Comparison of ENCODE assay signal across 8 mouse cellular contexts in genomic region chr4:149103875-149104561, GRCm38 (mm10). TPM values are rescaled to one million over a fixed set of nuclear protein-coding genes. Genes with fewer than 3 reads are reported as not detected.
DNase-seq lines count a peak whose midpoint lies in the region; ATAC-seq lines count a peak whose summit lies in the region.

Gene Dffa (plus strand): TSS chr4:149104146.

- peak; percentile 78 for ATAC-seq in heart, embryonic 14.5 days (ENCODE audit: insufficient number of reproducible peaks, insufficient read depth, low FRiP score, low read depth)
- peak; percentile 78 for ATAC-seq in liver, embryonic 13.5 days (ENCODE audit: low read depth)
- ATAC-seq in stomach, embryonic 16.5 days (ENCODE audit: insufficient read depth, low FRiP score) = peak; percentile 85

- peaks cover 25% of the 10 kb centered on the region for H3K36me3 ChIP-seq in heart, embryonic 14.5 days (ENCODE audit: control insufficient read depth, insufficient read depth, low read length)
- peaks cover 30% of the 10 kb centered on the region for H3K36me3 ChIP-seq in liver, embryonic 13.5 days
- H3K36me3 ChIP-seq in stomach, embryonic 16.5 days (ENCODE audit: control insufficient read depth, insufficient read depth, low read length) = no peaks in the 10 kb centered on the region

- H3K27ac ChIP-seq in brown adipose tissue, adult 24 weeks (replicated peaks; ENCODE audit: low read depth, low read length) = peak within 1 kb of the TSS; percentile 23; the same call in 1 of the 2 replicates
- H3K27ac ChIP-seq in heart, embryonic 14.5 days (replicated peaks in 1 of 2; ENCODE audit: control insufficient read depth in 1 of 2, insufficient read depth in 1 of 2, low read depth in 2 of 2, low read length in 2 of 2) = peak within 1 kb of the TSS in 1 of 2 experiments; percentile 33; a peak in 1 of 4 replicates
- no peak within 1 kb of the TSS for H3K27ac ChIP-seq in liver, embryonic 13.5 days
- peak within 1 kb of the TSS; percentile 40; the same call in 1 of the 2 replicates for H3K27ac ChIP-seq in stomach, embryonic 16.5 days (ENCODE audit: low read length)

- under 1% methylated on average over 35 of the region's 35 CpGs for WGBS in heart, embryonic 14.5 days
- 1% methylated on average over 35 of the region's 35 CpGs for WGBS in liver, embryonic 13.5 days (ENCODE audit: insufficient replicate concordance)
- WGBS in stomach, embryonic 16.5 days = under 1% methylated on average over 35 of the region's 35 CpGs

- peak within 1 kb of the TSS; percentile 96 for H3K4me3 ChIP-seq in brown adipose tissue, adult 24 weeks (ENCODE audit: insufficient read depth, low read depth, low read length)
- H3K4me3 ChIP-seq in heart, embryonic 14.5 days (ENCODE audit: control insufficient read depth in 1 of 2, insufficient read depth in 1 of 2, low read depth in 1 of 2, low read length in 2 of 2) = peak within 1 kb of the TSS; percentile 74 to 93
- peak within 1 kb of the TSS; percentile 84 for H3K4me3 ChIP-seq in liver, embryonic 13.5 days (replicated peaks)
- H3K4me3 ChIP-seq in stomach, embryonic 16.5 days (replicated peaks; ENCODE audit: low read length) = peak within 1 kb of the TSS; percentile 96

- no peaks in the 10 kb centered on the region for H3K9me3 ChIP-seq in heart, embryonic 14.5 days (ENCODE audit: control insufficient read depth, low read length)
- no peaks in the 10 kb centered on the region for H3K9me3 ChIP-seq in liver, embryonic 13.5 days (replicated peaks)
- no peaks in the 10 kb centered on the region for H3K9me3 ChIP-seq in stomach, embryonic 16.5 days (replicated peaks; ENCODE audit: control insufficient read depth, low read length)

- no peaks in the 10 kb centered on the region for H3K27me3 ChIP-seq in heart, embryonic 14.5 days (ENCODE audit: control insufficient read depth, insufficient read depth, low read length)
- H3K27me3 ChIP-seq in liver, embryonic 13.5 days = no peaks in the 10 kb centered on the region
- H3K27me3 ChIP-seq in stomach, embryonic 16.5 days (ENCODE audit: control insufficient read depth, insufficient read depth, low read length) = no peaks in the 10 kb centered on the region

- H3K4me2 ChIP-seq in heart, embryonic 14.5 days (ENCODE audit: low read length) = peak within 1 kb of the TSS; percentile 95
- H3K4me2 ChIP-seq in liver, embryonic 13.5 days = peak within 1 kb of the TSS; percentile 93
- H3K4me2 ChIP-seq in stomach, embryonic 16.5 days (ENCODE audit: low read depth, low read length) = peak within 1 kb of the TSS; percentile 72

- peaks cover 3% of the 10 kb centered on the region; the same call in 1 of the 2 replicates for H3K4me1 ChIP-seq in brown adipose tissue, adult 24 weeks (ENCODE audit: control insufficient read depth, insufficient read depth, insufficient read length, low read length)
- H3K4me1 ChIP-seq in heart, embryonic 14.5 days (ENCODE audit: control insufficient read depth in 2 of 2, insufficient read depth in 2 of 2, low read length in 2 of 2) = peaks cover 0 to 13% of the 10 kb centered on the region in 2 experiments; a peak in 3 of 4 replicates
- H3K4me1 ChIP-seq in liver, embryonic 13.5 days (replicated peaks) = peaks cover 17% of the 10 kb centered on the region
- H3K4me1 ChIP-seq in stomach, embryonic 16.5 days (ENCODE audit: control insufficient read depth, insufficient read depth, low read length) = peaks cover 3% of the 10 kb centered on the region; the same call in 1 of the 2 replicates

- peak within 1 kb of the TSS; percentile 91 for H3K9ac ChIP-seq in heart, embryonic 14.5 days (ENCODE audit: low read length)
- H3K9ac ChIP-seq in liver, embryonic 13.5 days = peak within 1 kb of the TSS; percentile 84
- H3K9ac ChIP-seq in stomach, embryonic 16.5 days (ENCODE audit: low read length) = peak within 1 kb of the TSS; percentile 83

- peak; percentile 91 for DNase-seq in CD4-positive, CD25-positive, alpha-beta regulatory T cell, adult 2 months (ENCODE audit: low read depth, low spot score)
- peak; percentile 70 for DNase-seq in fibroblast of lung, adult 2 months (ENCODE audit: low read depth)
- peak; percentile 94 for DNase-seq in kidney, postnatal 14 days
- DNase-seq in liver, embryonic 13.5 days = peak; percentile 83
- DNase-seq in neural tube, embryonic 10.5 days (ENCODE audit: extremely low spot score, low spot score) = peak; percentile 85

RNA-seq across cellular contexts. Expression of gene Dffa, which starts in this region (rescaled TPM):
- polyA plus RNA-seq in brown adipose tissue, adult 24 weeks (2012; ENCODE audit: insufficient read depth, insufficient read length, missing spikeins) = 7.8 and 11.3 TPM in 2 replicates
- 26.7 and 29.6 TPM in 2 replicates for polyA plus RNA-seq in heart, embryonic 14.5 days (2014; fragmentation: Nextera tagmentation; extraction: Ambion mirVana)
- polyA plus RNA-seq in liver, embryonic 13.5 days (2015; fragmentation: Nextera tagmentation; extraction: Ambion mirVana) = 20.7 and 22.7 TPM in 2 replicates
- polyA plus RNA-seq in stomach, embryonic 16.5 days (2015; fragmentation: Nextera tagmentation; extraction: Ambion mirVana) = 32.3 and 35.8 TPM in 2 replicates
